Mouse (Mus musculus): ENCODE measurements around the gene Ano9.

GRCm38 (mm10) chr7:141148639-141149038 lies 31.0 kb upstream of the Ano9 start:
- TF ChIP-seq CTCF (IDR thresholded peaks at IDR 0.05; ENCODE audit: low read depth, low read length), result no peak
- no peak for TF ChIP-seq POLR2A (IDR thresholded peaks at IDR 0.05; ENCODE audit: extremely low read depth, insufficient read depth, low read length)

Data from liver, adult 2 months (tissue).